ENCODE assay signal across 20 mouse cellular contexts in the genomic region with DNA sequence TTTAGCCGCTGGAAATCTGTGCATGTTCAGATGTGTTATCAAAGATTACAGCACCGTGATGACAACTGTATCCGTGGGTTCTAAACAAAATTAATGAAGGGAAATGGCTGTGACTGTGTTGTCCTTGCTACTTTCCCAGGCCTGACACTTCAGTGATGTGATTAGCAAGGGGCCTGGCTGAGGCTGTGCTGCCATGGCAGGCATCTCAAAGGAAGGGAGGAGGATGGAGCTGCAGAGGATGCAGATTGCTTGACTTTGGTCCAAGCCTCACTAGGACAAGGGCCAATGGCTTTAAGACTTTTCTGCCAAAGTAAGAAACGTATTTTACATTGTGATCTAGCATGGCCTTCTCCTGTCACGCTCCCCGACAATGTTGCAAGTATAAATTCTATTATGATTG. TPM values are rescaled to one million over a fixed set of nuclear protein-coding genes. Genes with fewer than 3 reads are reported as not detected.
DNase-seq lines count a peak whose midpoint lies in the region; ATAC-seq and TF ChIP-seq lines count a peak whose summit lies in the region.
"Had no signal": no experiment of that assay in that cellular context is flagged by ENCODE, and none has a peak within 500 bp of the region (broad histone marks: within the 10 kb centered on the region; RNA-seq: fewer than 3 reads in every experiment).

No protein-coding gene starts in this region.

- H3K9ac ChIP-seq in forebrain, embryonic 16.5 days (replicated peaks; ENCODE audit: low read depth, low read length): no peak overlapping the region
- no peak overlapping the region for H3K9ac ChIP-seq in forebrain, embryonic 15.5 days (replicated peaks)
- H3K9ac ChIP-seq in kidney, embryonic 16.5 days (replicated peaks; ENCODE audit: low read length): no peak overlapping the region
- no peak overlapping the region for H3K9ac ChIP-seq in kidney, postnatal 0 days (ENCODE audit: low read depth, low read length)
- H3K9ac ChIP-seq: hindbrain, embryonic 13.5 days; limb, embryonic 15.5 days; liver, embryonic 15.5 days had no signal

- WGBS in forebrain, embryonic 16.5 days: 61% methylated on average over 6 of the region's 6 CpGs
- 72% methylated on average over 6 of the region's 6 CpGs for WGBS in forebrain, embryonic 15.5 days
- WGBS in kidney, embryonic 16.5 days: 61% methylated on average over 6 of the region's 6 CpGs
- WGBS in kidney, postnatal 0 days: 47% methylated on average over 6 of the region's 6 CpGs

- H3K4me1 ChIP-seq in forebrain, embryonic 16.5 days (replicated peaks; ENCODE audit: control insufficient read depth, insufficient read depth, low read length): peaks cover 4% of the 10 kb centered on the region; the same call in 1 of the 2 replicates
- H3K4me1 ChIP-seq in forebrain, embryonic 15.5 days: no peaks in the 10 kb centered on the region
- no peaks in the 10 kb centered on the region for H3K4me1 ChIP-seq in kidney, embryonic 16.5 days (ENCODE audit: insufficient read depth, low read length)
- H3K4me1 ChIP-seq in kidney, postnatal 0 days (replicated peaks; ENCODE audit: insufficient read depth, low read length): no peaks in the 10 kb centered on the region
- H3K4me1 ChIP-seq: forebrain, embryonic 10.5 days; hindbrain, embryonic 13.5 days; limb, embryonic 15.5 days; liver, embryonic 15.5 days had no signal

- no peak overlapping the region for H3K4me2 ChIP-seq in forebrain, embryonic 16.5 days (ENCODE audit: low read length)
- H3K4me2 ChIP-seq in forebrain, embryonic 15.5 days (replicated peaks): no peak overlapping the region
- no peak overlapping the region for H3K4me2 ChIP-seq in kidney, embryonic 16.5 days (replicated peaks; ENCODE audit: low read depth, low read length)
- H3K4me2 ChIP-seq in kidney, postnatal 0 days (ENCODE audit: low read length): no peak overlapping the region
- H3K4me2 ChIP-seq: hindbrain, embryonic 13.5 days; limb, embryonic 15.5 days; liver, embryonic 15.5 days had no signal

- TF ChIP-seq CTCF in kidney, postnatal 0 days (IDR thresholded peaks at IDR 0.05; ENCODE audit: low read depth): no peak

- ATAC-seq in forebrain, embryonic 16.5 days: peak; percentile 54; the same call in 1 of the 2 replicates
- no peak for ATAC-seq in forebrain, embryonic 15.5 days (replicated peaks)
- ATAC-seq in kidney, embryonic 16.5 days (ENCODE audit: low FRiP score, low TSS enrichment): no peak
- no peak for ATAC-seq in kidney, postnatal 0 days (replicated peaks; ENCODE audit: low FRiP score, low read depth)
- ATAC-seq: Patski had no signal

- H3K36me3 ChIP-seq in forebrain, embryonic 16.5 days (ENCODE audit: control insufficient read depth, insufficient read depth): no peaks in the 10 kb centered on the region
- no peaks in the 10 kb centered on the region for H3K36me3 ChIP-seq in forebrain, embryonic 15.5 days
- no peaks in the 10 kb centered on the region for H3K36me3 ChIP-seq in kidney, embryonic 16.5 days (ENCODE audit: insufficient read depth, low read length)
- H3K36me3 ChIP-seq in kidney, postnatal 0 days (ENCODE audit: insufficient read depth, low read length): no peaks in the 10 kb centered on the region
- H3K36me3 ChIP-seq: forebrain, embryonic 10.5 days; hindbrain, embryonic 13.5 days; limb, embryonic 15.5 days; liver, embryonic 15.5 days had no signal

- H3K27ac ChIP-seq in forebrain, embryonic 16.5 days (ENCODE audit: low read length): no peak overlapping the region
- H3K27ac ChIP-seq in forebrain, embryonic 15.5 days (replicated peaks): no peak overlapping the region
- H3K27ac ChIP-seq in kidney, embryonic 16.5 days (ENCODE audit: low read length): no peak overlapping the region
- no peak overlapping the region for H3K27ac ChIP-seq in kidney, postnatal 0 days
- H3K27ac ChIP-seq: forebrain, embryonic 10.5 days; hindbrain, embryonic 13.5 days; limb, embryonic 15.5 days; liver, embryonic 15.5 days had no signal

- H3K9me3 ChIP-seq in forebrain, embryonic 16.5 days (ENCODE audit: control insufficient read depth, low read length): no peaks in the 10 kb centered on the region
- no peaks in the 10 kb centered on the region for H3K9me3 ChIP-seq in forebrain, embryonic 15.5 days
- H3K9me3 ChIP-seq in kidney, embryonic 16.5 days (ENCODE audit: low read length): peaks cover 3% of the 10 kb centered on the region; the same call in 1 of the 2 replicates
- no peaks in the 10 kb centered on the region for H3K9me3 ChIP-seq in kidney, postnatal 0 days (replicated peaks; ENCODE audit: low read length)
- H3K9me3 ChIP-seq: hindbrain, embryonic 13.5 days; limb, embryonic 15.5 days; liver, embryonic 15.5 days had no signal

- peak; percentile 18 to 47 for DNase-seq in adrenal gland, adult (ENCODE audit: inconsistent age in 2 of 2, low spot score in 1 of 2)
- DNase-seq in adrenal gland, adult 18-20 months (ENCODE audit: low spot score in 2 of 2): no peak
- DNase-seq in kidney, adult 8-10 months: peak; percentile 19 to 51
- DNase-seq in kidney, postnatal 0 days (ENCODE audit: low spot score): peak; percentile 53
- no peak for DNase-seq in ovary, adult 18-20 months (ENCODE audit: low spot score)
- DNase-seq: cerebellum, adult 9-11 months; embryo, embryonic 11 days; gastrocnemius, postnatal 14 days; heart, adult 18-20 months; heart, postnatal 10 days; lung, postnatal 36 days; right cerebral cortex, postnatal 4 days had no signal

- no peak overlapping the region for H3K4me3 ChIP-seq in forebrain, embryonic 16.5 days (replicated peaks; ENCODE audit: low read length)
- no peak overlapping the region for H3K4me3 ChIP-seq in forebrain, embryonic 15.5 days
- no peak overlapping the region for H3K4me3 ChIP-seq in kidney, embryonic 16.5 days (ENCODE audit: low read length)
- no peak overlapping the region for H3K4me3 ChIP-seq in kidney, postnatal 0 days (replicated peaks; ENCODE audit: low read depth, low read length)
- H3K4me3 ChIP-seq: forebrain, embryonic 10.5 days; hindbrain, embryonic 13.5 days; limb, embryonic 15.5 days; liver, embryonic 15.5 days had no signal

- no peaks in the 10 kb centered on the region for H3K27me3 ChIP-seq in forebrain, embryonic 16.5 days (replicated peaks; ENCODE audit: control insufficient read depth, insufficient read depth, low read length)
- no peaks in the 10 kb centered on the region for H3K27me3 ChIP-seq in forebrain, embryonic 15.5 days
- no peaks in the 10 kb centered on the region for H3K27me3 ChIP-seq in kidney, embryonic 16.5 days (ENCODE audit: insufficient read depth, low read length)
- no peaks in the 10 kb centered on the region for H3K27me3 ChIP-seq in kidney, postnatal 0 days (ENCODE audit: insufficient read depth, low read length)
- H3K27me3 ChIP-seq: hindbrain, embryonic 13.5 days; limb, embryonic 15.5 days; liver, embryonic 15.5 days had no signal

RNA-seq across cellular contexts. Expression of a gene that starts 11.2 kb away (rescaled TPM):
- 1 to 10 TPM; 3.6 to 3.9 TPM for total RNA-seq in adrenal gland, adult 18-20 months (2021)
- 1.5 and 1.8 TPM in 2 replicates for polyA plus RNA-seq in forebrain, embryonic 16.5 days (2015; fragmentation: Nextera tagmentation; extraction: Ambion mirVana)
- 1.3 and 1.8 TPM in 2 replicates for polyA plus RNA-seq in forebrain, embryonic 15.5 days (2015; fragmentation: Nextera tagmentation; extraction: Ambion mirVana)
- 13.1 and 14.4 TPM in 2 replicates for polyA plus RNA-seq in kidney, embryonic 16.5 days (2015; fragmentation: Nextera tagmentation; extraction: Ambion mirVana)
- polyA plus RNA-seq in kidney, postnatal 0 days (2015; fragmentation: Nextera tagmentation; extraction: Ambion mirVana): 7.7 and 8.3 TPM in 2 replicates

Comparison
In these comparisons a context has a peak if more than half of its experiments do, and no peak if none do; other contexts are left out.
1. DNase-seq: peak in adrenal gland, adult (2 of 2), kidney, adult 8-10 months (2 of 2) and kidney, postnatal 0 days (single experiment); none in adrenal gland, adult 18-20 months (0 of 2) and ovary, adult 18-20 months (single experiment).